Mouse (Mus musculus) kidney, adult 2 months (tissue): ENCODE results near the gene Epas1.

Experiments
- CTCF ChIP-seq: fragments of 200-500 bp; conservative IDR thresholded peaks from 2 replicates; pipeline ENCODE4 v1.5.1; 2011; ENCODE audit warnings: low read depth, mild to moderate bottlenecking, control low read depth, low read length, moderate library complexity, mixed read lengths; ENCODE audit not compliant: insufficient read depth, insufficient read length
- POLR2A ChIP-seq: fragments of 200-500 bp; IDR thresholded peaks from one replicate; pipeline ENCODE4 v1.6.1; 2011; ENCODE audit warnings: low read depth, low read length, control low read depth

- no peak for TF ChIP-seq POLR2A
- TF ChIP-seq CTCF: no peak
These were observed 124.2 kb downstream of the Epas1 start for GRCm38 (mm10) chr17:86877747-86878146.
